Mouse (Mus musculus) heart, postnatal 0 days (tissue): Measurements from ENCODE around the gene Pik3cd.

Experiments
- CTCF ChIP-seq: IDR thresholded peaks from 2 replicates; pipeline ENCODE4 v1.5.1; 2016; ENCODE audit warnings: antibody characterized with exemption, control low read depth, low read depth
- EP300 ChIP-seq: IDR thresholded peaks from 2 replicates; pipeline ENCODE4 v1.6.1; 2016; ENCODE audit warnings: antibody characterized with exemption, low read depth

- TF ChIP-seq CTCF (no peak), EP300 (no peak)
Observed at GRCm38 (mm10) chr4:149602236-149602635, 100.1 kb downstream of the Pik3cd start.
